Mouse (Mus musculus): Measurements from ENCODE around the gene Arf4.
"Not testable (repeated sequence)": the region's sequence is repeated elsewhere in the genome, so short reads cannot be mapped to it uniquely, and the experiment has no call there.

The Arf4 gene

DNA sequence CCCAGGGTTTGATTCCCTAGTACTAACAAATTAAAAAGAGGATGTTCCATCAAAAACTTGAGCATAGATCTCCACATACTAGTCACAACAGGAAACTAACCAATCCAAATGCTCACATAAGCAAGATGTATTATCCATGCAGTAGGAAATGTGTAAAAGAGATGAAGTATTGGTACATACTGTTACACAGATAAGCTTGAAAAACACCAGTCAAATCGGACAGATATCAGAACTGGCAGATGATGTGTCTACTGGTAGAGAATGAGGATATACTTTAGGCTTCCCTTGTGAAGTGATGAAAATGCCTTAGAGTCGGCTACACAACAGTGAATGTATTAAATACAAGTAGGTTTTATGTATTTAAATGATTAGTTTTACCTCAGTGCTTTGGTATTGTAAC lies 24.6 kb downstream of the Arf4 start:
- no peak for DNase-seq (ENCODE audit: low spot score in 2 of 2)

DNA sequence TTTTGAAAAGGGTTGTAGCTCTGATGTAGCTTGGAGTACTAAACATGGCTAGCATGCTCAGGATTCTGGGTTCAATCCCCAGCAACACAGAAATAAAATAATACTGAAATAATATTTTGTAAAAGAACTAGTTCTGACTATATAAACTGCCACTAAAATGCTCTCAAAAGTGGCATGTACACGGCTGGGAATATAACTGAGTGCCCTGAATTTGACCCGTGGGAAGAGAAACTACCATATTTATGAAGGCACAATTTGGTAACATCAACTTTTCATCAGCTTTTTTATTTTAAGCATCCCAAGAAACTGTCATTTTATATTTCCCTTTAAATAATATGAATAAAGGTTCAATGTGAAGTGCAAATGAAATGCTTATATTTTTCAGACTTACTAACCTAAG lies 26.0 kb downstream of the Arf4 start:
- no peak for DNase-seq (ENCODE audit: low spot score in 2 of 2)

DNA sequence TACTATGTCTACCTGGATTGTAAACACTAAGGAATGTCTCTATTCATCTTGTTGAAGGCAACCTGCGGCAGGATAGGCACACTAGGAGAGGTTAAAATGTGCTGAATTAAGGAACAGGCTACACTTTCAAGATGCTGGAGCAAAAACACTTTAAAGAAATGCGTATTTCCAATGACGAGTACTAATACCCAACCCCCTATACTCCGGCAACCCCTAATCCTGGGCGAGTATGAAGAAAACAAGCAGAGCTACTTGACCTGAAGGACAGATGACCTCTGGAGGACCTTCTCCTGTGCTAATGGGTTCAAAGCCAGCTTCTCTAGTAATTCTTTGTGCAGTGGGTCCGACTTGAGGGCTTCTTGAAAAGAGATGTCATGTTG lies 30.1 kb downstream of the Arf4 start:
- no peak for DNase-seq (ENCODE audit: low spot score in 2 of 2)

DNA sequence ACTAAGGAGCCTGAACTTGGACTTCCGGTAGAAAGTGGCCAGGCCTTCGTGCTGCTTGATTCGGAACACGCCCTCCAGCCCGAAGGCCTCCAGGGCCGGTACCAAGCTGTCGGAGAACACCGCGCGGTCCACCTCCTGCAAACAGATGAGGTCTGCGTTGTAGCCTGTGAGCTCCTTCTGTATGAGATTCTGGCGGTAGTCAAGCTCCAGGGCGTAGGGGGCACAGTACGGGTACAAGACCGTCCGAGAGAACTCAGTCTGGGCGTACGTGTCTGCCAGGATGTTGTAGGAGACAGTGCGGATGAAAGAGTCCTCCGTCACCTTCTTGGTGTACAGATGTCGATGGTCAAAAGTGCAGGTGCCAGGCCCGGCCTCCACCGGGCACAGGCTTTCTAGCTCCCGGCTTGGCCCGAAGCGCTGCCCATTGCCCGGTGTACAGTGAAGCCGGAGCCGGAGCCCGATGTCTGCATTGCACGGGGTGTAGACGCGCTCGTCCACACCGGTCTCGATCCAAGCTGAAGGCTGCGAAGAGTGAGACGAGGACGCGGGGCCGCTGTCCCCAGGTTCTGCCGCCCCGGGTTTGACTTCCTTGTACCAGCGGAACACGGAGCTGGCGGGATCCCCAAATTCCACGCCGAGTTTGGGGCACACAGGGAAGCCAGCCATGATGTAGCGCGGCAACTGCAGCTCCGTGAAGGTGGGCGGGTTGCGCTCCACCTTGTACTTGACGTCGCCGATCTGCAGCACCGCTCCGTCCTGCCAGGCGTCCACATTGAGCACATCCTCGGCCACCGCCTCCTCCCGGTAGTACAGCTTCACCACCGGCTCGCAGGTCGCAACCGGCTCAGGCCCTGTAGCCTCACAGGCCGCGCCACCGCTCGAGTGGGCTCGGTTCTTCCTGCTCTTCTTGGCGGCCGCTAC lies 30.8 kb downstream of the Arf4 start:
- DNase-seq (ENCODE audit: low spot score in 2 of 2), result peak; percentile 20 to 27

DNA sequence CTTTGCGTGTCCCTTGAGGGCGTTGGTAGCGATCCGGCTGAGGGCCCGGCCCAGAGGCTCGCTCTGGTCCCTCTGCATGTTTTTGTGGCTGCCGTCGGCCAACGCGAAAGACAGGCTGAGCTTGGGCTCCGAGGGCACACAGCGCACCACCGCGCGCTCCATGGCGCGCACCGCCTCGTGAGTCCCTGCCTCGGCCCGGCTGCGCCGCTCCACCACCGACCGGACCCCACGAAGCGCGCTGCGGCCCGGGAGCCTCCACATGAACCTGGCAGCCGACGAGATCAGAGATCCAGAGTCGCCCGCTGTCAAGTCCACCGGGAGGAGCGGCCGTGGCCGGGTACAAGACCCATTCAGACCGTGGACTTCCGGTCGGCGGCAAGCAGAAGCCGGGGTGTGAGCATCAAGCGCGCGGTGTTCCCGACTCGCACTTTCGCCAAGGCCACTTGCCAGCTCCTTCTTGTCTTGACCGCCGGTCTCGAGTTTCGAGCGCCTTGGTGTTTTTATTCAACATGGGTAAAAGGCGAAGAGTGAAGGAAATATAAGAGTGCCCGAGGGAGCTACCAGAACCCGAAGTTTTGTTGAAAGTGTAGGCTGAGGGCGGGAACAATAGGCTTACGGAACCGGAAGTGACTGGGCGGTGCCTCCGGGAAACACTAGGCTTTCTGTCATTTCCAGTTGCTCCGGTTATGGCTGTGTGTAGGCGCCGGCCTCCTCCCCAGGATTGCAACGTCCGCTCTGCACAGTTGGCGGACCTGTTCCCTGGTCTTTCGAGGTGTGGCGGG lies 31.6 kb downstream of the Arf4 start, which contains the start of gene Pde12:
Pde12 (minus strand) TSS at position 592 of the 782 bp plus-strand sequence.
- peak; percentile 85 to 89 for DNase-seq (ENCODE audit: low spot score in 2 of 2)

DNA sequence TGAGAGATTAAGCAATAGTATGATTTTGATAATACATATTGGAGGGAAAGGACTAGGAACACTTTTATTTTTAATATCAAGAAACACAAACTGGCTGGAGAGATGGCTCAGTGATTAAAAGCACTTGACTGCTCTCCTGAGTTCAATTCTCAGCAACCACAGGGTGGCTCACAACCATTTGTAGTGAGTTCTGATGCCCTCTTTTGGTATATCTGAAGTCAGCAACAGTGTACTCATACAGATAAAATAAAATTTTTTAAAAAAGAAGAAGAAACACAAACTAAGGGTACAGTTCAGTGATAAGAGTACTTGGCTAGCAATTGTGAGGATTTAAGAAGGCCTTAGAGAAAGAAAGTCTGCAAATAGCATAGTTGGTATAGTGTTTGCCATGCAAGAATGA lies 33.1 kb downstream of the Arf4 start:
- no peak for DNase-seq (ENCODE audit: low spot score in 2 of 2)

DNA sequence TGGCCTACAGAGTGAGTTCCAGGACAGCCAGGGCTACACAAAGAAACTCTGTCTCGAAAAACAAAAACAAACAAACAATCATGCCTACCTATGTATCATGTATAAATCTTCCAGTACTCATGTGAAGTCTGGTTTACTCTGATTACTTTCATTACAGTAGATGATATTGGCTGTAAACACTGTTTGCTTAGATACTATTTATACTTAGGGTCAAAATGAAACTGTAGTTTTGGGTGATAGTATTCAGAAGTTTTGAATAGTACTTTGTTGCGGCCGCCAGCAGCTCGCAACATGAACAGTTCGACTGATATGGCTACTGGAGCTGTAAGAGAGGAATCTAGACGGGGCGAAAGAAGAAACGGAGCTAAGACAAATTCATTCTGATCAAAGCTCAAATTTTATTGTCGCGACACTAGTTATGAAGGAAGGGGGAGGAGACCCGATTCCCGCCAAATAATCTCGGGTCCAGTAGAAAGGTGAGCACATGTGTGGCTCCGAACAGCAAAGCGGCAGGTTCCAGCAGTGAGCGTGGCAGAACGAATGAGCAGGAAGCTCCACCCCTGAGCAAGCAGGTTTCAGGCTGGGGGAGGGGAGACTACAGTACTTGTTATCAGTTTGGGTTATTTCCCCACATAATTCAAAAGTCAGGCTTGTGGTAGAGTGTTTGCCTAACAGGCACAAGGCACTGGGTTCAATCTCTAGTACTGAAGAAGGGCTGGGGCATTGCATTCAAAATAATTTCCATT lies 34.2 kb downstream of the Arf4 start:
- not testable (repeated sequence) for DNase-seq (ENCODE audit: low spot score in 2 of 2)

DNA sequence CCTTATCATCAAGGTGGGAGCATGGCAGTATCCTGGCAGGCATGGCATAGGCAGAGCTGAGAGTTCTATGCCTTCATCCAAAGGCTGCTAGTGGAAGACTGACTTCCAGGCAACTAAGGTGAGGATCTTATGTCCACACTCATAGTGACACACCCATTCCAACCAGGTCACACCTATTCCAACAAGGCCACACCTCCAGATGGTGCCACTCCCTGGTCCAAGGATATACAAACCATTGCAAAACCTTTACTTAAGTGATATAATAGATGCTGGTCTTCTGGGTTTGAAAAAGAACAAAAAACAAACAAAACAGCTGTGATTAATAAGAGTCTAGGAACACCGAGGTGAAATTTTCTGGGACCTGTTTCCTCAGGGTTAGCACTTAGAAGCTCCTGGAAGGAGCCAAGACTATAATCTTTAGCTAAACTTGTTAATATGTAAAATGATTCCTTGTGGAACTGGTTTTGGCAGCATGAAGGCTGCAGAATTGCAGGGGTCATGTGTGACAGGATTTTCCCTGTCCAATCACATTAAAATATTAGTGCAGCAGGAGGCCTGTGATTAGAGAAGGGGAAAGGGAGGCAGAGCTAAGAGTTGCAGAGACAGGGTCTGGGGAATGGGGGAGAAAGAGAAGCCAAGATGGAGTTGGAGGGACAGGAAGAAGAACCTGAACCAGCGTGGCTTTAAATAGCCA lies 36.7 kb downstream of the Arf4 start:
- not testable (repeated sequence) for DNase-seq (ENCODE audit: low spot score in 2 of 2)

DNA sequence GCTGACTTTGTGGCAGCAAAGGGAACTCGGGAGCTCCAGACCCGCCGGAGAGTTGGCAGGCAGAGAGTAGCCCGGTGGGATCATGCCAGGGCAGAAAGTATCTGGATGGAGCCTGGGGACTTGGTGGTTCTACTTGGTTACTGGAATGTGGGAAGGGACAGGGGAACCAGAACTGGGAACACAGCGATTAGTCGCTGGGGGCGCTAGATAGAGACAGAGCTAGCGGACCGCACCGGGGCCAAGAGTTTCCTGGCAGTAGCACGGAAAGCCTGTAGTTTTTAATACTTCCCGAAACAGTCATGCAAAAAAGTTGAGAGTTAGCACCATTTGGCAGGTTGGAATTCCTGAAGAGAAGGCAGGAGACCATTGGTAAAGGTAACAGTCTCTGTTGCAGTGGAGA lies 37.5 kb downstream of the Arf4 start:
- peak in 1 of 2 experiments; percentile 9 for DNase-seq (ENCODE audit: low spot score in 2 of 2)

DNA sequence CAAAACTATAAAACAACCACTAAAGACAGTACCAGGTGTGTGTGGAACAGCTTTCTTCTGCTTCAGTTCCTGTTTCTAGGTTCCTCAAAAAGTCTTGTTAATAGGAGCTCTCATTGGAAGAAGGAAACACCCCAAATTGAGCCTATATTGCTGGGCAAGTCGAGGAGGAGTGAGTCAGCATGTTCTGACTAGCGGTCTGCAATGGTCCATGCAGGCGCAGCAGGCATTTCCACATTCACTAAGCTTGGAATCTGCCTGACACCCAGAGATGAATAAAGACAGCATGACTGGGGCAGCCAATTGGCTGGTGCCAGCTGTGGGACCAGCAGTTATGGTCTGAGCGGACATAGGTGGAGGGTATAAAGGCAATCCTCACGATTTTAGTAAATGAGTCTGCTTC lies 37.9 kb downstream of the Arf4 start:
- no peak for DNase-seq (ENCODE audit: low spot score in 2 of 2)

DNA sequence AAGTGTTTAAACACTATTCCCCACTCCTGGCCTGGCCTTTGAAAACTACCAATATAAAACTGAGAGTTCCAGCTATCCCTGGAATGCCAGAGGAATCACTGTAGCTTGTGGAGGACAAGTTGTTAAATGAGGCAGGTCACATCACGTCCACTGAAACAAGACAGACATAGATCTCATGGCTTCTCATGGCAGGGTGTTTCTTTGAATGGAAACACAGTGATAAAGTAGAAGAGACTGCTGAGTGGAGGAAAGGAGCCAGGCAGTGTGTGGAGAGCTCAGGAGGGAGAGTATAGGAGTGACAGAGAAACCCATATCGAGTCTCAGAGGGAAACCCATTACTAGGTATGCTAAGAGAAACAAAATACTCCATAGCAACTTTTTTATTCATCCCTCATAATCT lies 52.9 kb downstream of the Arf4 start:
- DNase-seq (ENCODE audit: low spot score in 2 of 2), result no peak

DNA sequence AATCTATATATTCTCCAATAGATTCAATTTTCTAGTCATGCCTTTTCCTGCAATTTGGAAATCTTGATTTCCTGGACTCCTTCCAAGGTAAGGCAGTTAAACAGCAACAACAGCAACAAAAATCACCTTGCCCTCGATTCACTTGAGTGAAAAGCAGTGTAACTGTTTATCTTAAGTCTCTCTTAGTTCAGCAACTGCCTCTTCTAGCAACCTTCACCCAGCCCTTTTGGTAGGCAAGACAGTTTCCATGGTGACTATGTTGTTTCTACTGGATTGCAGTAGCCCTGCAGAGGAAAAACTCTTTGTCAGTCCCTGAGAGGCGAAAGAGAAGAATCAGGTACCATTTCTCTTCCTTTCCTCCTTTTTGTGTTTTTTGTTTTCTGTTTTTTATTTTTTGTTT lies 53.5 kb downstream of the Arf4 start:
- no peak for DNase-seq (ENCODE audit: low spot score in 2 of 2)

DNA sequence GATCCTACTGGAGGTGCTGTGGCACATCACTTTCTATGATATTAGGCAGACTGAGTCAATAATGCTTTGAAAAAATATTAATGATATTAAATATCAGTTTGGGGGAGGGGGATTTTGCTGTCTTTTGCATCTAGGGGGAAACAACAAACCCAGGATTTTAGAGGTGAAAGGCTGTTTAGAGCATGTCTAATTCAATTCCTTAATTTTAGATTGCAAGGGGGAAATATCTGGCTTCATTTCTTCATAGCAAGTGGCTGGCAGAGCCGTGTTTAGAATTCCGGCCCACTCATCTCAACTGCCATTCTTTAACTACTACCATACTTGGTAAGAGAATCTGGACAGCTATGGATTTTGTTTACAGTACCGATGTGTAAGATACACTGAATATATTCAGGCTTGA lies 55.1 kb downstream of the Arf4 start, which contains the start of gene Dnah12:
Dnah12 (plus strand) TSS at position 301 of the 400 bp plus-strand sequence.
- no peak for DNase-seq (ENCODE audit: low spot score in 2 of 2)

DNA sequence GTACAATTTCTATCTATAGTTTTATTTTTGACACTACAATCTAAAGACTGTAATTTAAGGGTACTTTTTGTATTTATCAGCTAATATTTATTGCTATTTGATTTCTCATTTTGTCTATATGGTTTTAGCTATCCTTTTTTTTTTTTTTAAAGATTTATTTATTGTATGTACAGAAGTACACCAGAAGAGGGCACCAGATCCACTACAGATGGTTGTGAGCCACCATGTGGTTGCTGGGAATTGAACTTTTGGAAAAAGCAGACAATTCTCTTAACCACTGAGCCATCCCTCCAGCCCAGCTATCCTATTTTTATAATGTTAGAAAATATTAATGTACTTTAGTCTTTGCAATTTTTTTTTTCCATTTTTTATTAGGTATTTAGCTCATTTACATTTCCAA lies 60.0 kb downstream of the Arf4 start:
- DNase-seq (ENCODE audit: low spot score in 2 of 2), result no peak

DNA sequence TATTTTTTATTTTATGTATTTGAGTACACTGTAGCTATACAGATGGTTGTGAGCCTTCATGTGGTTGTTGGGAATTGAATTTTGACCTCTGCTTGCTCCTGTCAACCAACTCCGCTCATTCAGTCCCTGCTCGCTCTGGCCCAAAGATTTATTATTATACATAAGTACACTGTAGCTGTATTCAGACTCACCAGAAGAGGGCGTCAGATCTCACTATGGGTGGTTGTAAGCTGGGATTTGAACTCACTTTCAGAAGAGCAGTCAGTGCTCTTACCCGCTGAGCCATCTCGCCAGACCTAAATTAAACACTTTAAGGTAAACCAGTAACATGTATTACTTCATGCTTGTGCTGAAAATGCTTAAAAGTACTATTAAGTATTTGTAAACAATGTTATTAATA lies 67.4 kb downstream of the Arf4 start:
- not testable (repeated sequence) for DNase-seq (ENCODE audit: low spot score in 2 of 2)
